Mouse (Mus musculus) lung, postnatal 0 days (tissue): ENCODE results near the gene Drap1.

Experiments used
- CTCF ChIP-seq: IDR thresholded peaks from 2 replicates; pipeline ENCODE4 v1.5.1; 2016; ENCODE audit warnings: antibody characterized with exemption, mild to moderate bottlenecking
- EP300 ChIP-seq: IDR thresholded peaks from 2 replicates; pipeline ENCODE4 v1.6.1; 2016; ENCODE audit warnings: antibody characterized with exemption, mild to moderate bottlenecking, control low read depth

DNA sequence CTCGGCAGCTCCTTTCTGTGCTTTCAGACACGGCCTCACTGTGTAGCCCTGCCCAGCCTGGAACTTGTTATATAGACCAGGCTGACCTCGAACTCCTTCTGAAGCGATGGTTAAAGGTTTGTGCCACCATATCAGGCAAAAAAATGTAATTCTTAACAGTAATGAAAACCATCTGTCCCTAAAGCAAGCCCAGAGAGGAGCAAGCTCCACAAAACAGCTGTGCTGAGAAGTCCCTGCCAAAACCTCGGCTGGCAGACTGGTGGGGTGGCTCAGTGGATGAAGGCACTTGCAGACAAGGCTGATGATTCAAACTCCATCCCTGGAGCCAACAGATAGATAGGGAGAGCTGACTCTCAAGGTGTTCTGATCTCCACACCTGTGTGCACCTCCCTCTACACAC lies 15.7 kb downstream of the Drap1 start:
- TF ChIP-seq CTCF (no peak), EP300 (no peak)
